Mouse (Mus musculus) kidney, adult 2 months (tissue): Measurements from ENCODE around the gene Slc23a2.

Experiments
- CTCF ChIP-seq: fragments of 200-500 bp; conservative IDR thresholded peaks from 2 replicates; pipeline ENCODE4 v1.5.1; 2011; ENCODE audit warnings: low read depth, mild to moderate bottlenecking, control low read depth, low read length, moderate library complexity, mixed read lengths; ENCODE audit not compliant: insufficient read depth, insufficient read length
- POLR2A ChIP-seq: fragments of 200-500 bp; IDR thresholded peaks from one replicate; pipeline ENCODE4 v1.6.1; 2011; ENCODE audit warnings: low read depth, low read length, control low read depth

- TF ChIP-seq POLR2A (no peak), CTCF (no peak)
These were observed 673 bp downstream of the Slc23a2 start for GRCm38 (mm10) chr2:132143943-132144927.
